Mouse (Mus musculus): ENCODE measurements around the gene Coq7. TPM values are rescaled to one million over a fixed set of nuclear protein-coding genes. Genes with fewer than 3 reads are reported as not detected.

Coq7 gene
- total and polyA plus RNA-seq, 2 experiments from 2014 or later: 48.3 to 115 TPM

GRCm38 (mm10) chr7:118522077-118522476 is 11.1 kb downstream of the Coq7 start:
- no peaks in the 10 kb centered on the region for H3K9me3 ChIP-seq (ENCODE audit: low read length)

GRCm38 (mm10) chr7:118519661-118520060 is 13.5 kb downstream of the Coq7 start:
- Histone ChIP-seq H3K9me3 (ENCODE audit: low read length) (no peaks in the 10 kb centered on the region), H3K4me2 (ENCODE audit: low read depth) (no peak overlapping the region), H3K27me3 (ENCODE audit: insufficient read depth, low read length) (no peaks in the 10 kb centered on the region), H3K4me1 (ENCODE audit: insufficient read depth) (no peaks in the 10 kb centered on the region), H3K27ac (ENCODE audit: low read depth, low read length) (no peak overlapping the region), H3K9ac (no peak overlapping the region), H3K36me3 (ENCODE audit: insufficient read depth) (no peaks in the 10 kb centered on the region; the same call in 1 of the 2 replicates), H3K4me3 (ENCODE audit: low read depth, low read length) (no peak overlapping the region)
- 88% methylated on average over 8 of the region's 8 CpGs for WGBS
- TF ChIP-seq CTCF (IDR thresholded peaks at IDR 0.05; ENCODE audit: low read depth): no peak
- ATAC-seq (no peak), DNase-seq (no peak)

More at GRCm38 (mm10) chr7:118522077-118522476, 11.1 kb downstream of the Coq7 start:
- no peak for DNase-seq
- Histone ChIP-seq H3K9ac (no peak overlapping the region), H3K27me3 (ENCODE audit: insufficient read depth, low read length) (no peaks in the 10 kb centered on the region), H3K36me3 (ENCODE audit: insufficient read depth) (peaks cover 8% of the 10 kb centered on the region), H3K4me1 (ENCODE audit: insufficient read depth) (no peaks in the 10 kb centered on the region), H3K27ac (ENCODE audit: low read depth, low read length) (no peak overlapping the region), H3K4me2 (ENCODE audit: low read depth) (no peak overlapping the region), H3K4me3 (ENCODE audit: low read depth, low read length) (no peak overlapping the region)
- WGBS: 84% methylated on average over 5 of the region's 5 CpGs
- no peak for TF ChIP-seq CTCF (IDR thresholded peaks at IDR 0.05; ENCODE audit: low read depth)
- no peak for ATAC-seq

GRCm38 (mm10) chr7:118518687-118519086 is 14.5 kb downstream of the Coq7 start:
- Histone ChIP-seq H3K27me3 (ENCODE audit: insufficient read depth, low read length) (no peaks in the 10 kb centered on the region), H3K4me3 (ENCODE audit: low read depth, low read length) (no peak overlapping the region), H3K9ac (no peak overlapping the region), H3K4me2 (ENCODE audit: low read depth) (no peak overlapping the region), H3K36me3 (ENCODE audit: insufficient read depth) (no peaks in the 10 kb centered on the region; the same call in 1 of the 2 replicates), H3K27ac (ENCODE audit: low read depth, low read length) (no peak overlapping the region), H3K4me1 (ENCODE audit: insufficient read depth) (no peaks in the 10 kb centered on the region), H3K9me3 (ENCODE audit: low read length) (no peaks in the 10 kb centered on the region)
- peak; percentile 95 for TF ChIP-seq CTCF (IDR thresholded peaks at IDR 0.05; ENCODE audit: low read depth)
- peak; percentile 86 for ATAC-seq
- WGBS: 3% methylated on average over 18 of the region's 18 CpGs
- peak; percentile 81 for DNase-seq

- TF ChIP-seq CTCF (IDR thresholded peaks at IDR 0.05; ENCODE audit: low read depth): peak; percentile 54
- Histone ChIP-seq H3K4me2 (ENCODE audit: low read depth) (no peak overlapping the region), H3K27me3 (ENCODE audit: insufficient read depth, low read length) (no peaks in the 10 kb centered on the region), H3K9me3 (ENCODE audit: low read length) (no peaks in the 10 kb centered on the region), H3K9ac (no peak overlapping the region), H3K4me1 (ENCODE audit: insufficient read depth) (no peaks in the 10 kb centered on the region), H3K27ac (ENCODE audit: low read depth, low read length) (no peak overlapping the region), H3K36me3 (ENCODE audit: insufficient read depth) (no peaks in the 10 kb centered on the region; the same call in 1 of the 2 replicates), H3K4me3 (ENCODE audit: low read depth, low read length) (no peak overlapping the region)
- DNase-seq (no peak), ATAC-seq (peak; percentile 40; the same call in 1 of the 2 replicates)
- 59% methylated on average over 2 of the region's 2 CpGs for WGBS
Measured at GRCm38 (mm10) chr7:118517819-118518218, 15.3 kb downstream of the Coq7 start.

- Histone ChIP-seq H3K9me3 (ENCODE audit: low read length) (no peaks in the 10 kb centered on the region), H3K27me3 (ENCODE audit: insufficient read depth, low read length) (no peaks in the 10 kb centered on the region), H3K9ac (no peak overlapping the region), H3K36me3 (ENCODE audit: insufficient read depth) (no peaks in the 10 kb centered on the region), H3K4me1 (ENCODE audit: insufficient read depth) (no peaks in the 10 kb centered on the region), H3K4me3 (ENCODE audit: low read depth, low read length) (no peak overlapping the region), H3K27ac (ENCODE audit: low read depth, low read length) (no peak overlapping the region), H3K4me2 (ENCODE audit: low read depth) (no peak overlapping the region)
- WGBS: 79% methylated on average over 7 of the region's 7 CpGs
- no peak for ATAC-seq
- no peak for DNase-seq
- no peak for TF ChIP-seq CTCF (IDR thresholded peaks at IDR 0.05; ENCODE audit: low read depth)
Measured at GRCm38 (mm10) chr7:118508556-118508955, 24.6 kb downstream of the Coq7 start.

GRCm38 (mm10) chr7:118503844-118504243 is 29.3 kb downstream of the Coq7 start:
- ATAC-seq (no peak), DNase-seq (no peak)
- 72% methylated on average over 4 of the region's 4 CpGs for WGBS
- Histone ChIP-seq H3K4me3 (ENCODE audit: low read depth, low read length) (no peak overlapping the region), H3K36me3 (ENCODE audit: insufficient read depth) (no peaks in the 10 kb centered on the region), H3K27ac (ENCODE audit: low read depth, low read length) (no peak overlapping the region), H3K4me2 (ENCODE audit: low read depth) (no peak overlapping the region), H3K9ac (no peak overlapping the region), H3K27me3 (ENCODE audit: insufficient read depth, low read length) (no peaks in the 10 kb centered on the region), H3K4me1 (ENCODE audit: insufficient read depth) (no peaks in the 10 kb centered on the region), H3K9me3 (ENCODE audit: low read length) (no peaks in the 10 kb centered on the region)
- no peak for TF ChIP-seq CTCF (IDR thresholded peaks at IDR 0.05; ENCODE audit: low read depth)

- 49% methylated on average over 8 of the region's 8 CpGs for WGBS
- ATAC-seq (peak; percentile 20; the same call in 1 of the 2 replicates), DNase-seq (peak; percentile 13)
- no peaks in the 10 kb centered on the region for H3K36me3 ChIP-seq (ENCODE audit: insufficient read depth)
- no peak overlapping the region for H3K27ac ChIP-seq (ENCODE audit: low read depth, low read length)
- peaks cover 2% of the 10 kb centered on the region; the same call in 1 of the 2 replicates for H3K9me3 ChIP-seq (ENCODE audit: low read length)
- TF ChIP-seq CTCF (IDR thresholded peaks at IDR 0.05; ENCODE audit: low read depth): no peak
- no peak overlapping the region for H3K4me2 ChIP-seq (ENCODE audit: low read depth)
- no peaks in the 10 kb centered on the region for H3K4me1 ChIP-seq (ENCODE audit: insufficient read depth)
- H3K27me3 ChIP-seq (ENCODE audit: insufficient read depth, low read length): no peaks in the 10 kb centered on the region
- no peak overlapping the region for H3K9ac ChIP-seq
- no peak overlapping the region for H3K4me3 ChIP-seq (ENCODE audit: low read depth, low read length)
Measured at GRCm38 (mm10) chr7:118502333-118502732, 30.8 kb downstream of the Coq7 start.

Data from forebrain, postnatal 0 days (tissue).